Mouse (Mus musculus): ENCODE data around the gene Olfr1062.
"Not testable (repeated sequence)": the region's sequence is repeated elsewhere in the genome, so short reads cannot be mapped to it uniquely, and the experiment has no call there.

Gene Olfr1062

GRCm38 (mm10) chr2:86426649-86427048 is at the start of gene Olfr1062:
Gene Olfr1062 (minus strand): TSS chr2:86426749.
- not testable (repeated sequence) for DNase-seq

- DNase-seq = peak; percentile 68
These were observed 38.0 kb upstream of the Olfr1062 start for GRCm38 (mm10) chr2:86464442-86465109.

- DNase-seq = no peak
These were observed 33.9 kb upstream of the Olfr1062 start for GRCm38 (mm10) chr2:86460434-86460833.

GRCm38 (mm10) chr2:86456169-86456568 is 29.6 kb upstream of the Olfr1062 start, which contains the start of gene Olfr1066:
Gene Olfr1066 (minus strand): TSS chr2:86456269.
- no peak for DNase-seq

GRCm38 (mm10) chr2:86450491-86450890 is 23.9 kb upstream of the Olfr1062 start, which contains the start of gene Olfr1065:
Gene Olfr1065 (minus strand): TSS chr2:86450591.
- DNase-seq = not testable (repeated sequence)

GRCm38 (mm10) chr2:86442101-86442500 is 15.6 kb upstream of the Olfr1062 start:
- not testable (repeated sequence) for DNase-seq

- DNase-seq = not testable (repeated sequence)
These were observed 2.0 kb upstream of the Olfr1062 start for GRCm38 (mm10) chr2:86428511-86428910.

GRCm38 (mm10) chr2:86413950-86414349 is 12.6 kb downstream of the Olfr1062 start, which contains the start of gene Olfr1061:
Gene Olfr1061 (minus strand): TSS chr2:86414050.
- no peak for DNase-seq

- DNase-seq = no peak
These were observed 31.4 kb downstream of the Olfr1062 start for GRCm38 (mm10) chr2:86395114-86395513.

GRCm38 (mm10) chr2:86388461-86388860 is 38.1 kb downstream of the Olfr1062 start, which contains the start of gene Olfr1058:
Gene Olfr1058 (minus strand): TSS chr2:86388561.
- DNase-seq = not testable (repeated sequence)

- no peak for DNase-seq
These were observed 48.3 kb downstream of the Olfr1062 start, which contains the start of gene Olfr1057 for GRCm38 (mm10) chr2:86378293-86378692. Gene Olfr1057 (minus strand): TSS chr2:86378393.
